21 mouse cellular contexts compared by ENCODE assay signal in genomic region chr10:18941908-18942307, GRCm38 (mm10).
A peak's percentile ranks its signal among the peaks of the same experiment; 100 is the strongest.
DNase-seq lines count a peak whose midpoint lies in the region; ATAC-seq lines count a peak whose summit lies in the region.
"Had no signal": no experiment of that assay in that cellular context is flagged by ENCODE, and none has a peak within 500 bp of the region (broad histone marks: within the 10 kb centered on the region; RNA-seq: fewer than 3 reads in every experiment).

No protein-coding gene starts in this region.

- H3K27me3 ChIP-seq in intestine, embryonic 15.5 days (replicated peaks) = no peaks in the 10 kb centered on the region
- H3K27me3 ChIP-seq in kidney, embryonic 14.5 days (ENCODE audit: control insufficient read depth, insufficient read depth, low read length) = no peaks in the 10 kb centered on the region
- H3K27me3 ChIP-seq: heart, embryonic 15.5 days had no signal

- H3K4me3 ChIP-seq in intestine, embryonic 15.5 days (replicated peaks) = no peak overlapping the region
- no peak overlapping the region for H3K4me3 ChIP-seq in macrophage (ENCODE audit: inconsistent target)
- no peak overlapping the region for H3K4me3 ChIP-seq in kidney, embryonic 14.5 days (ENCODE audit: low read length)
- H3K4me3 ChIP-seq: embryonic facial prominence, embryonic 10.5 days; gastrocnemius, adult 2 months; heart, adult 2 months; heart, embryonic 15.5 days; hindbrain, embryonic 10.5 days had no signal

- peak; percentile 25 for ATAC-seq in CD4-positive, CD25-positive, alpha-beta regulatory T cell, adult 4 months
- peak; percentile 71 for ATAC-seq in intestine, embryonic 15.5 days
- ATAC-seq in granulocyte monocyte progenitor cell, adult 5-6 weeks (replicated peaks; ENCODE audit: poor library complexity, severe bottlenecking) = no peak
- ATAC-seq in kidney, embryonic 14.5 days (ENCODE audit: low FRiP score, low TSS enrichment) = no peak
- ATAC-seq: forebrain, embryonic 14.5 days had no signal

- no peaks in the 10 kb centered on the region for H3K36me3 ChIP-seq in intestine, embryonic 15.5 days
- no peaks in the 10 kb centered on the region for H3K36me3 ChIP-seq in macrophage (ENCODE audit: inconsistent target)
- H3K36me3 ChIP-seq in kidney, embryonic 14.5 days (ENCODE audit: control insufficient read depth, insufficient read depth, low read length) = no peaks in the 10 kb centered on the region
- H3K36me3 ChIP-seq: embryonic facial prominence, embryonic 10.5 days; G1E; heart, embryonic 15.5 days; hindbrain, embryonic 10.5 days had no signal

- H3K9ac ChIP-seq in intestine, embryonic 15.5 days = no peak overlapping the region
- no peak overlapping the region for H3K9ac ChIP-seq in kidney, embryonic 14.5 days (ENCODE audit: low read depth, low read length)
- H3K9ac ChIP-seq: heart, embryonic 15.5 days; hindbrain, embryonic 14.5 days had no signal

- no peaks in the 10 kb centered on the region for H3K9me3 ChIP-seq in intestine, embryonic 15.5 days
- no peaks in the 10 kb centered on the region for H3K9me3 ChIP-seq in kidney, embryonic 14.5 days (ENCODE audit: control insufficient read depth, low read length)
- H3K9me3 ChIP-seq: embryonic facial prominence, embryonic 10.5 days; G1E; heart, embryonic 15.5 days; hindbrain, embryonic 10.5 days had no signal

- no peaks in the 10 kb centered on the region for H3K79me2 ChIP-seq in macrophage (ENCODE audit: inconsistent target)

- no peaks in the 10 kb centered on the region for H3K4me1 ChIP-seq in intestine, embryonic 15.5 days (replicated peaks)
- H3K4me1 ChIP-seq in kidney, embryonic 14.5 days (ENCODE audit: control insufficient read depth, insufficient read depth, low read length) = no peaks in the 10 kb centered on the region
- H3K4me1 ChIP-seq: embryonic facial prominence, embryonic 10.5 days; heart, embryonic 15.5 days; hindbrain, embryonic 10.5 days had no signal

- H3K27ac ChIP-seq in intestine, embryonic 15.5 days = no peak overlapping the region
- H3K27ac ChIP-seq in macrophage = peak overlapping the region; percentile 93
- no peak overlapping the region for H3K27ac ChIP-seq in kidney, embryonic 14.5 days (ENCODE audit: low read depth, low read length)
- H3K27ac ChIP-seq: embryonic facial prominence, embryonic 10.5 days; gastrocnemius, adult 2 months; heart, adult 2 months; heart, embryonic 15.5 days; hindbrain, embryonic 10.5 days; hindbrain, embryonic 14.5 days had no signal

- H3K4me2 ChIP-seq in intestine, embryonic 15.5 days (replicated peaks) = no peak overlapping the region
- no peak overlapping the region for H3K4me2 ChIP-seq in kidney, embryonic 14.5 days (replicated peaks; ENCODE audit: low read depth, low read length)
- H3K4me2 ChIP-seq: heart, embryonic 11.5 days; heart, embryonic 15.5 days; hindbrain, embryonic 14.5 days had no signal

- DNase-seq in ZHBTc4 (ENCODE audit: low read depth, low spot score) = peak; percentile 13
- DNase-seq in gastrocnemius, postnatal 25 days = no peak
- DNase-seq: adrenal gland, postnatal 10 days; cerebellum, adult 18-20 months; cerebellum, adult 9-11 months; cerebellum, postnatal 36 days; gastrocnemius, adult 2 months; gastrocnemius, postnatal 36 days; heart, adult 2 months had no signal

- WGBS in intestine, embryonic 15.5 days = 41% methylated on average over 7 of the region's 7 CpGs
- 47% methylated on average over 7 of the region's 7 CpGs for whole genome bisulfite sequencing in macrophage (ENCODE audit: missing documents)
- WGBS in kidney, embryonic 14.5 days = 24% methylated on average over 7 of the region's 7 CpGs

Comparison
In these comparisons a context has a peak if more than half of its experiments do, and no peak if none do; other contexts are left out.
1. ATAC-seq: peak in CD4-positive, CD25-positive, alpha-beta regulatory T cell, adult 4 months (single experiment) and intestine, embryonic 15.5 days (single experiment); none in granulocyte monocyte progenitor cell, adult 5-6 weeks (single experiment) and kidney, embryonic 14.5 days (single experiment).